Mouse (Mus musculus): ENCODE measurements around the gene Cacnb1. TPM values are rescaled to one million over a fixed set of nuclear protein-coding genes. Genes with fewer than 3 reads are reported as not detected.

The Cacnb1 gene
- total and polyA plus RNA-seq, 2 experiments from 2014 or later, result 57.2 to 76.4 TPM

GRCm38 (mm10) chr11:98003171-98003671, 19.6 kb downstream of the Cacnb1 start:
- H3K4me1 ChIP-seq (ENCODE audit: insufficient read depth), result no peaks in the 10 kb centered on the region
- no peak for TF ChIP-seq CTCF (IDR thresholded peaks at IDR 0.05; ENCODE audit: low read depth)
- peaks cover 54% of the 10 kb centered on the region for H3K36me3 ChIP-seq (ENCODE audit: insufficient read depth)
- H3K9me3 ChIP-seq (ENCODE audit: low read length), result no peaks in the 10 kb centered on the region
- no peak overlapping the region for H3K4me3 ChIP-seq (ENCODE audit: low read depth, low read length)
- DNase-seq (no peak), ATAC-seq (peak; percentile 40; the same call in 1 of the 2 replicates)
- H3K27me3 ChIP-seq (ENCODE audit: insufficient read depth, low read length), result no peaks in the 10 kb centered on the region
- WGBS, result 32% methylated on average over 17 of the region's 17 CpGs
- H3K4me2 ChIP-seq (ENCODE audit: low read depth), result 0 out of 2 replicates have a peak overlapping the region, but pooled peaks have one; percentile 1
- no peak overlapping the region for H3K9ac ChIP-seq
- no peak overlapping the region; the same call in 1 of the 2 replicates for H3K27ac ChIP-seq (ENCODE audit: low read depth, low read length)

- Histone ChIP-seq H3K36me3 (ENCODE audit: insufficient read depth) (peaks cover 49% of the 10 kb centered on the region), H3K27ac (ENCODE audit: low read depth, low read length) (no peak overlapping the region), H3K9me3 (ENCODE audit: low read length) (no peaks in the 10 kb centered on the region), H3K9ac (no peak overlapping the region), H3K4me1 (ENCODE audit: insufficient read depth) (no peaks in the 10 kb centered on the region), H3K4me3 (ENCODE audit: low read depth, low read length) (no peak overlapping the region), H3K4me2 (ENCODE audit: low read depth) (0 out of 2 replicates have a peak overlapping the region, but pooled peaks have one; percentile 1), H3K27me3 (ENCODE audit: insufficient read depth, low read length) (no peaks in the 10 kb centered on the region)
- 12% methylated on average over 12 of the region's 12 CpGs for WGBS
- DNase-seq (peak; percentile 80), ATAC-seq (peak; percentile 69)
- peak; percentile 84 for TF ChIP-seq CTCF (IDR thresholded peaks at IDR 0.05; ENCODE audit: low read depth)
These were observed 20.2 kb downstream of the Cacnb1 start for GRCm38 (mm10) chr11:98002627-98003026.

- Histone ChIP-seq H3K4me2 (ENCODE audit: low read depth) (no peak overlapping the region), H3K9ac (no peak overlapping the region), H3K9me3 (ENCODE audit: low read length) (no peaks in the 10 kb centered on the region), H3K36me3 (ENCODE audit: insufficient read depth) (peaks cover 43% of the 10 kb centered on the region), H3K27ac (ENCODE audit: low read depth, low read length) (no peak overlapping the region), H3K4me1 (ENCODE audit: insufficient read depth) (no peaks in the 10 kb centered on the region), H3K4me3 (ENCODE audit: low read depth, low read length) (no peak overlapping the region), H3K27me3 (ENCODE audit: insufficient read depth, low read length) (no peaks in the 10 kb centered on the region)
- ATAC-seq, result no peak
- 57% methylated on average over 6 of the region's 6 CpGs for WGBS
- DNase-seq, result no peak
- TF ChIP-seq CTCF (IDR thresholded peaks at IDR 0.05; ENCODE audit: low read depth), result no peak
These were observed 20.8 kb downstream of the Cacnb1 start for GRCm38 (mm10) chr11:98001986-98002385.

- Histone ChIP-seq H3K9ac (no peak overlapping the region), H3K4me3 (ENCODE audit: low read depth, low read length) (no peak overlapping the region), H3K9me3 (ENCODE audit: low read length) (no peaks in the 10 kb centered on the region), H3K4me1 (ENCODE audit: insufficient read depth) (no peaks in the 10 kb centered on the region), H3K27me3 (ENCODE audit: insufficient read depth, low read length) (no peaks in the 10 kb centered on the region), H3K27ac (ENCODE audit: low read depth, low read length) (no peak overlapping the region), H3K4me2 (ENCODE audit: low read depth) (no peak overlapping the region), H3K36me3 (ENCODE audit: insufficient read depth) (peaks cover 40% of the 10 kb centered on the region)
- no peak for TF ChIP-seq CTCF (IDR thresholded peaks at IDR 0.05; ENCODE audit: low read depth)
- DNase-seq (no peak), ATAC-seq (no peak)
- WGBS, result 40% methylated on average over 11 of the region's 11 CpGs
These were observed 21.4 kb downstream of the Cacnb1 start for GRCm38 (mm10) chr11:98001351-98001824.

GRCm38 (mm10) chr11:98000378-98001140, 22.3 kb downstream of the Cacnb1 start:
- Histone ChIP-seq H3K27ac (ENCODE audit: low read depth, low read length) (no peak overlapping the region), H3K36me3 (ENCODE audit: insufficient read depth) (peaks cover 35% of the 10 kb centered on the region), H3K4me2 (ENCODE audit: low read depth) (no peak overlapping the region), H3K4me1 (ENCODE audit: insufficient read depth) (no peaks in the 10 kb centered on the region), H3K4me3 (ENCODE audit: low read depth, low read length) (no peak overlapping the region), H3K9me3 (ENCODE audit: low read length) (no peaks in the 10 kb centered on the region), H3K27me3 (ENCODE audit: insufficient read depth, low read length) (no peaks in the 10 kb centered on the region), H3K9ac (no peak overlapping the region)
- DNase-seq (no peak), ATAC-seq (no peak)
- TF ChIP-seq CTCF (IDR thresholded peaks at IDR 0.05; ENCODE audit: low read depth), result no peak
- 54% methylated on average over 7 of the region's 7 CpGs for WGBS

GRCm38 (mm10) chr11:97999748-98000147, 23.1 kb downstream of the Cacnb1 start:
- ATAC-seq, result no peak
- no peak overlapping the region for H3K4me3 ChIP-seq (ENCODE audit: low read depth, low read length)
- no peaks in the 10 kb centered on the region for H3K27me3 ChIP-seq (ENCODE audit: insufficient read depth, low read length)
- no peaks in the 10 kb centered on the region for H3K9me3 ChIP-seq (ENCODE audit: low read length)
- peaks cover 6% of the 10 kb centered on the region; the same call in 1 of the 2 replicates for H3K4me1 ChIP-seq (ENCODE audit: insufficient read depth)
- no peak for TF ChIP-seq CTCF (IDR thresholded peaks at IDR 0.05; ENCODE audit: low read depth)
- no peak overlapping the region for H3K27ac ChIP-seq (ENCODE audit: low read depth, low read length)
- 62% methylated on average over 5 of the region's 5 CpGs for WGBS
- H3K36me3 ChIP-seq (ENCODE audit: insufficient read depth), result peaks cover 27% of the 10 kb centered on the region
- H3K9ac ChIP-seq, result no peak overlapping the region
- no peak overlapping the region for H3K4me2 ChIP-seq (ENCODE audit: low read depth)
- no peak for DNase-seq
